Mouse (Mus musculus) brain, embryonic 14.5 days (tissue): ENCODE measurements around the gene Alg12.
"Not testable (repeated sequence)": the region's sequence is repeated elsewhere in the genome, so short reads cannot be mapped to it uniquely, and the experiment has no call there.

Experiments used
- CTCF ChIP-seq: fragments of 200-500 bp; IDR thresholded peaks from 2 replicates; pipeline ENCODE4 v1.5.1; 2012; ENCODE audit warnings: inconsistent platforms, mild to moderate bottlenecking, moderate library complexity, borderline replicate concordance; ENCODE audit not compliant: insufficient read depth, insufficient read length; ENCODE audit errors: extremely low read depth
- POLR2A ChIP-seq: fragments of 200-500 bp; IDR thresholded peaks from 2 replicates; pipeline ENCODE4 v1.6.1; 2012; ENCODE audit warnings: mild to moderate bottlenecking, inconsistent platforms, borderline replicate concordance; ENCODE audit not compliant: poor library complexity, insufficient read depth, insufficient read length, severe bottlenecking; ENCODE audit errors: extremely low read depth

DNA sequence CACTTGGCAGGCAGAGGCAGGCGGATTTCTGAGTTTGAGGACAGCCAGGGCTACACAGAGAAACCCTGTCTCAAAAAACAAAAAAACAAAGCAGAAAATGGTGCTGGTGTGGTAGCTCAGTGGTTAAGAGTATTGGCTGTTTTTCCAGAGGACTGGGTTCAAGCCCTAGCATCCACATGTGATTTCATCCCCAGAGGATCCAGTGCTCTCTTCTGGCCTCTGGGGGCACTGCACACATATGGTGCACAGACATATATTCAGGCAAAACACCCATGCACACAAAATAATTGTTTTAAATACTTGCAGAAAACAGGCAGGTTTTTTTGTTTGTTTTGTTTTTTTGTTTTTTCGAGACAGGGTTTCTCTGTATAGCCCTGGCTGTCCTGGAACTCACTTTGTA, 53.0 kb downstream of the Alg12 start:
- not testable (repeated sequence) for TF ChIP-seq CTCF, POLR2A
